Mouse (Mus musculus) embryonic facial prominence, embryonic 11.5 days (tissue): ENCODE data around the gene Pak4. TPM values are rescaled to one million over a fixed set of nuclear protein-coding genes. Genes with fewer than 3 reads are reported as not detected.
A peak's percentile ranks its signal among the peaks of the same experiment; 100 is the strongest.

ENCODE experiments used
- ATAC-seq: fragments of 200-750 bp; cut with Nextera tagmentation; replicated peaks from 2 replicates; pipeline ENCODE4 v1.8.0; 2017; ENCODE audit warnings: low read depth; ENCODE audit not compliant: insufficient number of reproducible peaks, low FRiP score, low TSS enrichment
- DNase-seq: peaks from one replicate; pipeline ENCODE4 v3.0.0-alpha.2; 2015; ENCODE audit warnings: low spot score
- H3K27ac ChIP-seq: fragments of 300-500 bp; sonication (generic); replicated peaks from 2 replicates; pipeline ENCODE4 v1.5.1; 2014; ENCODE audit warnings: mild to moderate bottlenecking, low read depth, low read length, control low read depth
- H3K27me3 ChIP-seq: fragments of 300-500 bp; sonication (generic); 2 replicates; pipeline ENCODE4 v1.6.1; 2014; ENCODE audit warnings: mild to moderate bottlenecking, low read length, moderate library complexity, mixed read lengths; ENCODE audit not compliant: control insufficient read depth, insufficient read depth
- H3K36me3 ChIP-seq: fragments of 300-500 bp; sonication (generic); replicated peaks from 2 replicates; pipeline ENCODE4 v1.6.1; 2014; ENCODE audit warnings: low read depth, mild to moderate bottlenecking, low read length, moderate library complexity, mixed read lengths; ENCODE audit not compliant: control insufficient read depth, insufficient read depth
- H3K4me1 ChIP-seq: fragments of 300-500 bp; sonication (generic); 2 replicates; pipeline ENCODE4 v1.6.1; 2014; ENCODE audit warnings: low read length, mixed read lengths; ENCODE audit not compliant: control insufficient read depth, insufficient read depth
- H3K4me2 ChIP-seq: fragments of 300-500 bp; sonication (generic); 2 replicates; pipeline ENCODE4 v1.6.1; 2014; ENCODE audit warnings: low read depth, mild to moderate bottlenecking, control low read depth, low read length, moderate library complexity
- H3K4me3 ChIP-seq: fragments of 300-500 bp; sonication (generic); 2 replicates; pipeline ENCODE4 v1.5.1; 2014; ENCODE audit warnings: low read depth, low read length, control low read depth
- H3K9ac ChIP-seq: fragments of 300-500 bp; sonication (generic); replicated peaks from 2 replicates; pipeline ENCODE4 v1.6.1; 2014; ENCODE audit warnings: mild to moderate bottlenecking, control low read depth, low read length
- H3K9me3 ChIP-seq: fragments of 300-500 bp; sonication (generic); replicated peaks from 2 replicates; pipeline ENCODE4 v1.6.1; 2016; ENCODE audit warnings: mild to moderate bottlenecking, low read length, inconsistent platforms, mixed read lengths; ENCODE audit not compliant: control insufficient read depth
- WGBS: fragments of 180-500 bp; shearing (Covaris S2); extraction: QIAGEN DNeasy Blood & Tissue Kit; methylation state at CpG from one replicate; pipeline ENCODE4 v1.1.7; 2014; 5-methylcytosine and 5-hydroxymethylcytosine counted together
- polyA plus RNA-seq: library from polyadenylated mRNA; unstranded; fragments of >200 nt; fragmentation: Nextera tagmentation; extraction: Ambion mirVana; gene quantifications from 2 replicates; pipeline ENCODE4 v1.2.1, GENCODE M21; 2014

The Pak4 gene
- 25.6 and 28.6 TPM in 2 replicates for polyA plus RNA-seq

GRCm38 (mm10) chr7:28597642-28598446 lies at the start of gene Pak4, which contains the start of gene Samd4b:
Gene Pak4, minus strand, starts transcription at chr7:28598185.
Gene Samd4b, minus strand, starts transcription at chr7:28598144.
- Histone ChIP-seq H3K27ac (peak within 1 kb of the TSS; percentile 63), H3K4me3 (peak within 1 kb of the TSS; percentile 65), H3K27me3 (no peaks in the 10 kb centered on the region), H3K4me2 (peak within 1 kb of the TSS; percentile 74), H3K4me1 (peaks cover 6% of the 10 kb centered on the region; the same call in 1 of the 2 replicates), H3K9ac (peak within 1 kb of the TSS; percentile 61), H3K36me3 (no peaks in the 10 kb centered on the region), H3K9me3 (no peaks in the 10 kb centered on the region)
- WGBS = under 1% methylated on average over 66 of the region's 66 CpGs
- peak; percentile 83 for ATAC-seq
- peak; percentile 99 for DNase-seq

DNA sequence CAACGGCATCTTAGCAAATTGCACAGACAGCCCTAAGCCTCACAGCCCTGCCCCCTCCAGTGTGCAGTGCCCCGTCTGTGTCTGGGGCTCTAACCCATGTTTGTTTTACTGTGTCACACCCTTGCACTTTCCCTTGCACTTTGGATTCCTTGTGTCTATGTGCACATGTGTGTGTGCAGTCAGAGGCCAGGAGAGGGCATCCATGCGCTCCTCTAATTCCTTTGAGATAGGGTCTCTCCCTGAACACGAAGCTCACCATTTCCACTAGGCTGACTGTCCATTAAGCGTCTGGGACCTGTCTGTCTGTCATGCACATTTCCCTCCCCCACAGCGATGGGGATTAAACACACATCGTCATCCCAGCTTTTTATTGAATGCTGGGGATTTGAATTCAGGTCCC lies 49.0 kb upstream of the Pak4 start:
- DNase-seq (no peak), ATAC-seq (no peak)
- Histone ChIP-seq H3K4me3 (no peak overlapping the region), H3K27ac (no peak overlapping the region), H3K4me2 (no peak overlapping the region), H3K27me3 (no peaks in the 10 kb centered on the region), H3K9ac (no peak overlapping the region), H3K9me3 (no peaks in the 10 kb centered on the region), H3K36me3 (no peaks in the 10 kb centered on the region), H3K4me1 (no peaks in the 10 kb centered on the region)
- 52% methylated on average over 7 of the region's 7 CpGs for WGBS

DNA sequence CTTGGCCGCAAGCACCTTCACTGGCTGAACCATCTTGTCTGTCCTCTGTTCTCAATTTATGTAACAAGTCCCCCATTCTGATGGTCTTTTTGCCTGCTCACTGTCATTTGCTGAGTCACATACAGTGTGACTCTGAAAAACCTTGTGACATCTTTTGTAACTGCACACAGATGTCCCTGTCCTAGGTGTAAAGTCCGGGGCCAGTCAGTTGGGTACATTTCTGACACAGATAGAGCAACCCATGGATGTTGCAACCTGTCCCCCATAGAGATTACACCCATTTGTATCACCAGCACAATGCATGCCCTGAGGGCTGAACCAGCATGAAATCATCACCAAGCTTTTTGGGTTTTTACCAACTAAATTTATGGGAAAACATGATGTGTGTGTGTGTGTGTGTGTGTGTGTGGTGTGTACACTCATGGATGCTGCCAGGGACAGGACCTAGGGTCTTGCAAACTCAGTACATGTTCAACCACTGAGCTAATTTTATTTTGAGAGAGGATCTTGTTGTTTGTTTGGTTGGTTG lies 48.0 kb upstream of the Pak4 start:
- Histone ChIP-seq H3K27me3 (no peaks in the 10 kb centered on the region), H3K4me3 (no peak overlapping the region), H3K36me3 (no peaks in the 10 kb centered on the region), H3K4me2 (no peak overlapping the region), H3K9ac (no peak overlapping the region), H3K27ac (no peak overlapping the region), H3K4me1 (no peaks in the 10 kb centered on the region), H3K9me3 (no peaks in the 10 kb centered on the region)
- ATAC-seq = no peak
- WGBS = 88% methylated on average over 2 of the region's 2 CpGs
- no peak for DNase-seq

GRCm38 (mm10) chr7:28645366-28645765 lies 47.4 kb upstream of the Pak4 start:
- no peak for ATAC-seq
- no peaks in the 10 kb centered on the region for H3K9me3 ChIP-seq
- H3K4me3 ChIP-seq = no peak overlapping the region
- DNase-seq = no peak
- 67% methylated on average over 6 of the region's 6 CpGs for WGBS
- no peak overlapping the region for H3K27ac ChIP-seq
- no peaks in the 10 kb centered on the region for H3K36me3 ChIP-seq
- H3K4me2 ChIP-seq = no peak overlapping the region
- no peak overlapping the region for H3K9ac ChIP-seq
- no peaks in the 10 kb centered on the region for H3K27me3 ChIP-seq
- H3K4me1 ChIP-seq = no peaks in the 10 kb centered on the region

DNA sequence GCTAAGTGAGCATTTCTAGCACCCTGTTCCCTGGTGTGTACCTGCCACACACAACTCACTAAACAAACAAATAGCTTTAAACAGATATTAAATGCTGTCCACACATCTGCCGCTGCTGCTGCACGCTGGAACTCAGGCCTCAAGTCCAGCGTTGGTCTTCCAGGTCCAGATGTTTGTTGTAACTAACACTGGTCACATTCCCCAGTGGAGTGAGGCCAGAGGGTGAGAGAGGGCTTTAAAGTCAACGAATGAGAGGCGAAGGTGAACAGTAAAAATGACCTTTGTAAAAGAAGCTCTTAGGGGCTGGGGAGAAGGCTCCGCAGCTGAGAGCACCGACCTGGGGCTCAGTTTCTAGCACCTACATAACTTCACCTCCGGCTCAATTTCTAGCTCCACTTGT lies 43.6 kb upstream of the Pak4 start:
- no peak for DNase-seq
- Histone ChIP-seq H3K27ac (no peak overlapping the region), H3K4me3 (no peak overlapping the region), H3K36me3 (no peaks in the 10 kb centered on the region), H3K27me3 (no peaks in the 10 kb centered on the region), H3K4me2 (no peak overlapping the region), H3K4me1 (no peaks in the 10 kb centered on the region), H3K9me3 (no peaks in the 10 kb centered on the region), H3K9ac (no peak overlapping the region)
- no peak for ATAC-seq
- WGBS = 58% methylated on average over 8 of the region's 8 CpGs

GRCm38 (mm10) chr7:28637511-28637910 lies 39.5 kb upstream of the Pak4 start:
- no peak overlapping the region for H3K9ac ChIP-seq
- H3K4me2 ChIP-seq = no peak overlapping the region
- no peak overlapping the region for H3K4me3 ChIP-seq
- H3K4me1 ChIP-seq = no peaks in the 10 kb centered on the region
- H3K36me3 ChIP-seq = no peaks in the 10 kb centered on the region
- 0 out of 2 replicates have a peak, but pooled peaks cover 2% of the 10 kb centered on the region for H3K27me3 ChIP-seq
- H3K27ac ChIP-seq = no peak overlapping the region
- H3K9me3 ChIP-seq = no peaks in the 10 kb centered on the region
- WGBS = 16% methylated on average over 8 of the region's 8 CpGs
- ATAC-seq (no peak), DNase-seq (no peak)

- no peak overlapping the region for H3K9ac ChIP-seq
- 46% methylated on average over 4 of the region's 4 CpGs for WGBS
- ATAC-seq = no peak
- H3K4me3 ChIP-seq = no peak overlapping the region
- DNase-seq = no peak
- H3K36me3 ChIP-seq = no peaks in the 10 kb centered on the region
- H3K4me2 ChIP-seq = no peak overlapping the region
- peaks cover 22% of the 10 kb centered on the region for H3K27me3 ChIP-seq
- no peak overlapping the region for H3K27ac ChIP-seq
- no peaks in the 10 kb centered on the region for H3K9me3 ChIP-seq
- H3K4me1 ChIP-seq = peaks cover 4% of the 10 kb centered on the region; the same call in 1 of the 2 replicates
Observed at GRCm38 (mm10) chr7:28634128-28634527, 36.1 kb upstream of the Pak4 start.

GRCm38 (mm10) chr7:28631073-28631472 lies 33.1 kb upstream of the Pak4 start, which contains the start of gene Acp7:
Gene Acp7, minus strand, starts transcription at chr7:28631332.
- 30% methylated on average over 10 of the region's 10 CpGs for WGBS
- DNase-seq (no peak), ATAC-seq (no peak)
- H3K36me3 ChIP-seq = no peaks in the 10 kb centered on the region
- H3K9me3 ChIP-seq = no peaks in the 10 kb centered on the region
- no peak within 1 kb of the TSS for H3K4me3 ChIP-seq
- H3K27ac ChIP-seq = no peak within 1 kb of the TSS
- H3K27me3 ChIP-seq = peaks cover 26% of the 10 kb centered on the region
- H3K4me1 ChIP-seq = peaks cover 4% of the 10 kb centered on the region; the same call in 1 of the 2 replicates
- H3K4me2 ChIP-seq = peak within 1 kb of the TSS; percentile 41
- no peak within 1 kb of the TSS for H3K9ac ChIP-seq
